Mouse (Mus musculus) neural tube, embryonic 13.5 days (tissue): ENCODE data around the gene Ptprc. TPM values are rescaled to one million over a fixed set of nuclear protein-coding genes. Genes with fewer than 3 reads are reported as not detected.

ENCODE experiments used
- ATAC-seq: fragments of 200-750 bp; cut with Nextera tagmentation; 2 replicates; pipeline ENCODE4 v1.8.0; 2017; ENCODE audit warnings: low read depth, mild to moderate bottlenecking, moderate TSS enrichment, moderate library complexity
- H3K27ac ChIP-seq: fragments of 300-500 bp; sonication (generic); replicated peaks from 2 replicates; pipeline ENCODE4 v1.5.1; 2015; ENCODE audit warnings: moderate library complexity, mild to moderate bottlenecking, inconsistent platforms
- H3K27me3 ChIP-seq: fragments of 300-500 bp; sonication (generic); 2 replicates; pipeline ENCODE4 v1.6.1; 2015; ENCODE audit warnings: mild to moderate bottlenecking, inconsistent platforms
- H3K36me3 ChIP-seq: fragments of 300-500 bp; sonication (generic); 2 replicates; pipeline ENCODE4 v1.6.1; 2015; ENCODE audit warnings: mild to moderate bottlenecking, inconsistent platforms
- H3K4me1 ChIP-seq: fragments of 300-500 bp; sonication (generic); replicated peaks from 2 replicates; pipeline ENCODE4 v1.6.1; 2015; ENCODE audit warnings: inconsistent platforms
- H3K4me2 ChIP-seq: fragments of 300-500 bp; sonication (generic); 2 replicates; pipeline ENCODE4 v1.6.1; 2015; ENCODE audit warnings: inconsistent platforms, mild to moderate bottlenecking, moderate library complexity
- H3K4me3 ChIP-seq: fragments of 300-500 bp; sonication (generic); 2 replicates; pipeline ENCODE4 v1.5.1; 2015; ENCODE audit warnings: mild to moderate bottlenecking, inconsistent platforms
- H3K9ac ChIP-seq: fragments of 300-500 bp; sonication (generic); 2 replicates; pipeline ENCODE4 v1.6.1; 2015; ENCODE audit warnings: moderate library complexity, mild to moderate bottlenecking, inconsistent platforms
- H3K9me3 ChIP-seq: fragments of 300-500 bp; sonication (generic); 2 replicates; pipeline ENCODE4 v1.6.1; 2016; ENCODE audit warnings: inconsistent platforms
- WGBS: fragments of 180-500 bp; shearing (Covaris S2); methylation state at CpG from one replicate; pipeline ENCODE4 v1.1.7; 2015; 5-methylcytosine and 5-hydroxymethylcytosine counted together
- polyA plus RNA-seq: library from polyadenylated mRNA; unstranded; fragments of >200 nt; fragmentation: Nextera tagmentation; extraction: Ambion mirVana; gene quantifications from 2 replicates; pipeline ENCODE4 v1.2.1, GENCODE M21; 2015

Ptprc gene
- polyA plus RNA-seq, 1 experiment from 2014 or later, result 1.2 TPM

DNA sequence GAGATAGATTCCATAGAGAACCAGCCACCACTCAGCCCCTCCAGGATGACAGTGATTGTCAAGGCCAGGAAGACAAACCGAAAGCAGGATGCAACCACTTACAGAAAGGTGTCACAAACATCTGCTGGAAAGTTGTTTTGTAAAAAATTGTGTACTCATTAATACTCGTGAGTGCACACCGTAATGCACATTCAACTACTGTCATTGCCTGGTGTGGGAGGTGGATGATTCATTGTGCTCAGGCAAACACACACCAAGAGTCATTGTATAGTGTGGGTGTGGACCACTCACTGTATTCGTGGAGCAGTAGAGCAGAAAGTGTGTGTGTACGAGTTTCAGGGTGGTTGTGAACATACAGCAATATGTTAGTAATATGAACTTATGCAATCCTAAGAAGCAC lies 31.1 kb downstream of the Ptprc start:
- no peaks in the 10 kb centered on the region for H3K9me3 ChIP-seq
- H3K9ac ChIP-seq, result no peak overlapping the region
- 84% methylated on average over 5 of the region's 5 CpGs for WGBS
- H3K4me3 ChIP-seq, result no peak overlapping the region
- H3K4me1 ChIP-seq, result peaks cover 8% of the 10 kb centered on the region; the same call in 1 of the 2 replicates
- no peak overlapping the region for H3K27ac ChIP-seq
- ATAC-seq, result no peak
- H3K27me3 ChIP-seq, result no peaks in the 10 kb centered on the region
- no peak overlapping the region for H3K4me2 ChIP-seq
- H3K36me3 ChIP-seq, result no peaks in the 10 kb centered on the region

DNA sequence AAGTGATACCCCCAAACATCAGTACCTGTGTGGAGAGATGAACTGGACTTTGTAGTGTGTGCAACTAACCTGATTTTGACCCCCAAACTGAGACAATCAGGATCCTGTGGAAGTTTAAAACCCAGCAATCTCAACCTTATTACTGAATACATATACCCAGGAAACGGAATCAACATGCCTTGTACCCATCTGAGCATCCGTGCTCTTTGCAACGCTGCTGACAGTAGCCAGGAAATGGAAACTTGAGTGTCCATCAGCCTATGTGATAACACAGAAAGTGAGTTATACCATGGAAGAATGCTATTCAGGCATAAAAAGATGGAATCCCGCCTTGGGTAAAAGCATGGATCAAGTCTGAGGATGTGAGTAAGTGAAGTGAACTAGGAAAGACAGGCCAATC lies 34.7 kb downstream of the Ptprc start:
- H3K4me3 ChIP-seq, result no peak overlapping the region
- ATAC-seq, result no peak
- H3K27me3 ChIP-seq, result no peaks in the 10 kb centered on the region
- no peak overlapping the region for H3K27ac ChIP-seq
- peaks cover 7% of the 10 kb centered on the region for H3K4me1 ChIP-seq
- H3K36me3 ChIP-seq, result no peaks in the 10 kb centered on the region
- 85% methylated on average over 4 of the region's 4 CpGs for WGBS
- H3K9me3 ChIP-seq, result no peaks in the 10 kb centered on the region
- no peak overlapping the region for H3K9ac ChIP-seq
- H3K4me2 ChIP-seq, result no peak overlapping the region

DNA sequence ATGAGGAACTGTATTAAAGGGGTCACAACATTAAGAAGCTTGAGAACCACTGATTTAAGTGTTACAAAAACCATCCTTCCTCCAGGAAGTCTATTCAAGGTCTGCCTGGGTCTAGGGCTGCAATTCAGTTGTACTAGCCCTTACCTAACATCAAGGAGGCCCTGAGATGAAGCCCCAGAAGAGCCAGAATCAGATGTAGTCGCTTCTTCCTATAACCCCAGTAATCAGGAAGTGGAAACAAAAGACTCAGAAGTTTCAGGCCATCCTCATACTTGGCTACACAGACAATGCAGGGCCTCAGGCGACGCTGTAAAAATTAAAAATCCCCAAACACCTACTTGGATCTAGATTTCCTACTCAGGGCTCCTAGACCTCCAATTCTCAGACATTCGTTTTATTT lies 37.8 kb downstream of the Ptprc start:
- Histone ChIP-seq H3K9me3 (no peaks in the 10 kb centered on the region), H3K27me3 (no peaks in the 10 kb centered on the region), H3K36me3 (no peaks in the 10 kb centered on the region), H3K9ac (no peak overlapping the region), H3K4me2 (no peak overlapping the region), H3K4me3 (no peak overlapping the region), H3K27ac (no peak overlapping the region), H3K4me1 (peaks cover 16% of the 10 kb centered on the region)
- 91% methylated on average over 4 of the region's 4 CpGs for WGBS
- no peak for ATAC-seq

DNA sequence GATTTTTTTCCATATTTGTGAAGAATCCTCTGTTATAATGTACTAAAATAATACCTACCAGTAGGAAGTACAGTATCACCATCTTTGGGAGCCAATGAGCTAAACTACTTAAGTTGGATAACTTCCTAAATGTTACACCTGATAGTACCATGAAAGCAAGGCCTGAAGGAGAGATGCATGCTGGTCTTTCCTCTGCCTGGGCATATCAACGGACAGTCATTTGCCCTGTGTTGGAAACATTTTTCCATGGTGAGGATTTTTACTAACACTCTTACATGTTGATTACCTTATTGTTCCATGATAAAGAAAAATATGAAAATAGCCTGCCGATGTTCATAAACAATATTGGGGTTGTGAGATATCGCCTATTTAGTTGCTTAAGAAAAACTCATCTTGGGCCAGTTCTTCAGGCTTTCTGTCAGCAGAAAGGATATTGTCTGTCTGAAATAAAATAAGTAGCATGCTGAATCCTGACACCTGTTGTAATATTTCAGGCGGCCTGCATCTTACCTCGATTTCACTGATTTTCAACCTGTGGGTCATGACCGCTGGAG lies 38.4 kb downstream of the Ptprc start:
- no peak for ATAC-seq
- H3K9me3 ChIP-seq, result no peaks in the 10 kb centered on the region
- no peak overlapping the region for H3K4me3 ChIP-seq
- H3K4me1 ChIP-seq, result peaks cover 16% of the 10 kb centered on the region
- H3K36me3 ChIP-seq, result no peaks in the 10 kb centered on the region
- no peak overlapping the region for H3K27ac ChIP-seq
- WGBS, result 95% methylated on average over 6 of the region's 6 CpGs
- no peak overlapping the region for H3K9ac ChIP-seq
- H3K4me2 ChIP-seq, result no peak overlapping the region
- H3K27me3 ChIP-seq, result no peaks in the 10 kb centered on the region

DNA sequence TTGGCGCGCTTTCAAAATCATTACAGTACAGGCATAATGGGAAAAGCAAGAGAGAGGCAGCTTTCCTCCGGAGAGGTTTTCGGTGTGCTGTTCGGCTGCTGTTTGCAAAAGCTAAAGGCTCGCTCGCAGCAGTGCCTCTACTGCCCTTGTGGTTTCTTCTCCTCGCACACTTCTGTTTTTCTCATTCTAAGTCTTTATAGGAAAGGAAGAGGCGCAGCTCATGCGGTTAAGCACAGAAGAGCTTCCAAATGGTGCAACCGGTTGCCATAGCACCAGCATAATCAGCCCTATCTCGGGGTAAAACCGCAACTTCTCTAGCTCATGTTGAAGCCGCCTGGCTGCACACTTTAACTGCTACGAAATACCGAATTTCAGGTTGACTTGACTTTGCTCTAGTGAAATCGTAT lies 39.1 kb downstream of the Ptprc start:
- no peaks in the 10 kb centered on the region for H3K36me3 ChIP-seq
- peak overlapping the region; percentile 57 for H3K27ac ChIP-seq
- no peaks in the 10 kb centered on the region for H3K27me3 ChIP-seq
- H3K4me1 ChIP-seq, result peaks cover 16% of the 10 kb centered on the region
- H3K9me3 ChIP-seq, result no peaks in the 10 kb centered on the region
- peak overlapping the region; percentile 27 for H3K4me3 ChIP-seq
- peak overlapping the region; percentile 27 for H3K9ac ChIP-seq
- 14% methylated on average over 17 of the region's 17 CpGs for WGBS
- ATAC-seq, result peak; percentile 87
- H3K4me2 ChIP-seq, result peak overlapping the region; percentile 51

DNA sequence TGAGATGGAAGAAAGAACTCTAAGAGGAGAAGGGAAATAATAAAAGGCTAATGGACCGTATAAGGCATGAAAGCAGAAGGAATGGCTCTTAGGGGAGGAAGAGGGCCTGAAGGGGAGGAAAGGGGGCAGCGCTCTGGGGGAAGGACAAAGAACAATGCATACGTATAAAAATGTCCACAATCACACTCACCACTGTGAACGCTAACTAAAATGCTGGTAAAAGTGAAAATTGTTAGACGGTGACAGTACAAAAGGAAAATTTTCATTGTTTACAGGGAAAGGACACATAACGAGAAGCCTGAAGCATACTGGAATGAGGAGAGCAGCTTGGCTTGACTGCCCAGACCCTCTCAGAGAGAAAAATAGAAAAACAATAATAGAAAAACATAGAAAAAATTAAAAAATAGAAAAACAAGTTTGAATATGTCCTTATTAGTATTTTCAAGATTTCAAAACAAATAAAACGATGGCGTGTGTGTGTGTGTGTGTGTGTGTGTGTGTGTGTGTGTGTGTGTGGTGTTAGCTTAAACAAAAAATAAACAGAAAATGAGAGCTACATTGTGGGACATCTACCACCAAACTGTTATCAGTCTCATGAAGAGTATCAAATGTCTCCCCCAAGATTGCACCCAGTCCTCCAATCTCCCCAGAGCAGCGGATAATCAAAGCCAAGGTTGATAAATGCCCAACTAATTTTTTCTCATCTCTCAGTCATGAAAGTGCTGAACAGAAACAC lies 39.7 kb downstream of the Ptprc start:
- H3K4me1 ChIP-seq, result peaks cover 16% of the 10 kb centered on the region
- H3K4me2 ChIP-seq, result peak overlapping the region; percentile 51
- no peaks in the 10 kb centered on the region for H3K27me3 ChIP-seq
- peak overlapping the region; percentile 57 for H3K27ac ChIP-seq
- peak; percentile 51 for ATAC-seq
- no peaks in the 10 kb centered on the region for H3K9me3 ChIP-seq
- H3K36me3 ChIP-seq, result no peaks in the 10 kb centered on the region
- H3K4me3 ChIP-seq, result peak overlapping the region; percentile 27
- peak overlapping the region; percentile 27 for H3K9ac ChIP-seq
- WGBS, result 22% methylated on average over 9 of the region's 9 CpGs

DNA sequence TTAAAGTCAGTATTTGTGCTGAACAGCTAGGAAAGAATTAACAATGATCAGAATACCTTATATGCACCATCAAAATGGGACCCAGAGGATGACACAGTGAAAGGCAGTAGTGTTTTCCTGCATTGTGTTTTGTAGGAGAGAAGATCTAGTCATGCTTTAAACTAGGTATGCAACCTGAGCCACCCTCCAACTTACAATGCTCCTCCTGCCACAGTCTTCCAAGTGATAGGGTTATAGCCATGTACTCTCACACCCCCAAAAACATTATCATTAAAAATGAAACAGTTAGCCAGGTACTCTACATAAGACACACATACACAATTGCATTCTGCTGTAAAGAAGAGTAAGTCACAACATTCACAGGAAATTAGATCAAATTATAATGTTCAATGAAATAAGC lies 40.4 kb downstream of the Ptprc start:
- peaks cover 16% of the 10 kb centered on the region for H3K4me1 ChIP-seq
- no peak overlapping the region; the same call in 1 of the 2 replicates for H3K9ac ChIP-seq
- peak overlapping the region; percentile 57 for H3K27ac ChIP-seq
- no peaks in the 10 kb centered on the region for H3K27me3 ChIP-seq
- no peak overlapping the region for H3K4me2 ChIP-seq
- H3K4me3 ChIP-seq, result no peak overlapping the region
- H3K9me3 ChIP-seq, result no peaks in the 10 kb centered on the region
- no peaks in the 10 kb centered on the region for H3K36me3 ChIP-seq
- ATAC-seq, result no peak

DNA sequence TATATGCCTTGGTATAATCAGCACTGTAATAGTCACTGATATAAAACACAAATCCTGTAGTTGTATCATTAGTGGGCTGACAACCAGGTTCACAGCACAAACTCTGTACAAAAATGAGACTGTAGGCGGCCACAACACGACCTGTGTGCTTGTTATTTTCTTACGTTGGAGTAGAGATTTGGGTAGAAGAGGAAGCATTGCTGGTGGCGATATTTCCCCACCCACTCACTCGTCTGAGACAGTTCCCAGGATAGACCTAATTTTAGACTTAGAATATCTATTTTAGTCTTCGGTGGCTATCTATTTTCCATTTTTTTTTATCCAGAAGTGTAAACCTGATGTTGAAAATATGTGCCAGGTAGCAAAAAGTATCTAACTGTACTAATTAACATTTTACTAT lies 41.2 kb downstream of the Ptprc start:
- H3K36me3 ChIP-seq, result no peaks in the 10 kb centered on the region
- peaks cover 16% of the 10 kb centered on the region for H3K4me1 ChIP-seq
- H3K9me3 ChIP-seq, result no peaks in the 10 kb centered on the region
- no peak overlapping the region for H3K9ac ChIP-seq
- H3K27ac ChIP-seq, result no peak overlapping the region
- no peak overlapping the region for H3K4me2 ChIP-seq
- H3K4me3 ChIP-seq, result no peak overlapping the region
- 85% methylated on average over 6 of the region's 6 CpGs for WGBS
- ATAC-seq, result no peak
- H3K27me3 ChIP-seq, result no peaks in the 10 kb centered on the region

DNA sequence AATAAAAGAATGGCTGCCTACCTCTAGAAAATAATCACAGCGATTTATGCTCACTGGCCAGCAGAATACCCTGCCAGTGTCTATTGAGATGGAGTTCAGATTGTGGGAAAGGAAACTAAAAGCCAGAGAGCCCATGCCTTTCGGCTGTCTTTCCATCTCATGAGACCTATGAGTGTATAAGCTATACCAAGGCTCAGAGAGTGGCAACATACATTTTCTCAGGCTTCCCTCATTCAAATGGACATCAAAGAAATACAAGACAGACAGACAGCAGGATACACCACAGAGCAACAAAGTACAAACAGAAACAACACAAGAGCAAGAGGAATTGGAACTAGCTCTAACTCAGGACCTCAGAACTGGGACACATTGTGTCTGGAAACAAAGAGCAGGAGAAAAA lies 43.8 kb downstream of the Ptprc start:
- ATAC-seq, result no peak
- Histone ChIP-seq H3K4me2 (no peak overlapping the region), H3K4me3 (no peak overlapping the region), H3K27ac (no peak overlapping the region), H3K9me3 (no peaks in the 10 kb centered on the region), H3K4me1 (peaks cover 16% of the 10 kb centered on the region), H3K27me3 (no peaks in the 10 kb centered on the region), H3K9ac (no peak overlapping the region), H3K36me3 (no peaks in the 10 kb centered on the region)
- 78% methylated on average over 2 of the region's 2 CpGs for WGBS

DNA sequence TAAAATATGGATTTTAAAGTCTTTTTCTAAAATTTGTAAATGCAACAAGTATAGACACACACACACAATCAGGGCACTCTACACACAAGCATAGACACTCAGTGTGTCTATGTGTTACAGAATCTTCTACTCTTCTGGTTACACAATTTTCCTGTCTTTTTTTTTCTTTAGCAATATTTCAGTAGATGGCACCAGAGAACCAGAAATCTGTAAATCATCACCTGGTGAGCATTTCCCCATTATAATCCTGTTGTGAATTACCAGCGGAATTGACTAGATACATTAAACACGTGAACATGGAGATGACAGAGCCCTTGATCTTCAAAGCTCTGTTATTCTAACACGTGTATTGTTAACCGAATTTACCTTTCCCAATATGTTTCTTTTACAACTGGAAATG lies 45.4 kb downstream of the Ptprc start:
- 50% methylated on average over 4 of the region's 4 CpGs for WGBS

DNA sequence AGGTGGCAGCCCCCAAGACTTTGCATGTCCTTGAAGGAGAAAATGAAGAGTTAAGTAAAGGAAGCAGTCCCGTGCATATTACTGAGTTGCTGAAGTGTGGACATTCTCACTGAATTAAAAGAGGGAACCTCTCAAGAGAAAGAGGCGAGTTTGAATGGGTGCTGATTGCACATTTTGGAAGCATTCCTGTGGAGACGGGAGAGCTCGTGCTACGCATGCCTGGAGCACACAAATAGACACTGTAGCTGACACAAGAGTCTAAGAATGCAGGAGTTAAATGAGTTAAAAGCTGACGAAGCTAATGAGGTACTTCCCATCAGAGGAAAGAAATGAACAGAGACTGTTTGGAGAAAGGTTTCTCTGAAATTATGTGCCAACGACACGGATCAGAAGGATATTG lies 48.7 kb downstream of the Ptprc start:
- no peak overlapping the region for H3K4me2 ChIP-seq

More for the DNA sequence above, 45.4 kb downstream of the Ptprc start:
- Histone ChIP-seq H3K27me3 (no peaks in the 10 kb centered on the region), H3K27ac (no peak overlapping the region), H3K9me3 (no peaks in the 10 kb centered on the region), H3K36me3 (no peaks in the 10 kb centered on the region), H3K4me1 (peaks cover 2% of the 10 kb centered on the region), H3K9ac (no peak overlapping the region), H3K4me2 (no peak overlapping the region), H3K4me3 (no peak overlapping the region)
- ATAC-seq, result no peak

DNA sequence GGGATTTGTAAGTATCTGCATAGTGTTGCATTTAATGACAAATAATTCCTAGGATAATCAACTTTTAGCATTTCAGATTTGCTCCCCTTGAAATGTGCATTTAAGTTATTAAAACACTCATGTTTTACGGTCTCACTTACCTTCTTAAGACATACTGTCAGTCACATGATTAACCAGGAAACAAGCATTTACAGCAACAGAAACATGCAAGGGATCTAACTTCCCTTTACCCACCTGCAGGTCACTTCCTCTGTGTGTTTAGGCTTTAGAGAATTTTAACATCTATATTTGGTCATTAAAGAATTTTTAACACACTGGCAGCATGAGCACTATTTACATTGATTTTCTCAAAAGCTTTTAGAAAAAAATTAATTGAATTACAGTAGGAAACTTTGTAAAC lies 50.2 kb downstream of the Ptprc start:
- WGBS, result 92% methylated on average over 1 of the region's 1 CpGs

More for the DNA sequence above, 48.7 kb downstream of the Ptprc start:
- ATAC-seq, result no peak
- Histone ChIP-seq H3K27ac (no peak overlapping the region), H3K27me3 (no peaks in the 10 kb centered on the region), H3K9me3 (no peaks in the 10 kb centered on the region), H3K36me3 (no peaks in the 10 kb centered on the region), H3K4me1 (no peaks in the 10 kb centered on the region), H3K9ac (no peak overlapping the region), H3K4me3 (no peak overlapping the region)
- WGBS, result 75% methylated on average over 8 of the region's 8 CpGs

DNA sequence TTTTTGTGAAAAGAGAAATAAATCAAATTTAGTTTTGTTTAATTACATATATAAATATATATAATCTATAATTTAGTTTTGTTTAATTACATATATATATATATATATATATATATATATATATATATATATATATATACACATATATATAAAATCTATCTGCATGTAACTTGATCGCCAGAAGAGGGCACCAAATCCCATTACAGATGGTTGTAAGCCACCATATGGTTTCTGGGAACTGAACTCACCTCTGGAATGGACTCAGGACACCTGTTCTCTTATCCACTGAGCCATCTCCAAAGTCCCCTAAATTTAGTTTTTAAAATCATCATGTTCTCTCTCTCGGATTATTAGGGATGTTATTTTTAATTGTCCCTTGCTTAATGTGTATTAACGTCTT lies 51.6 kb downstream of the Ptprc start:
- no peaks in the 10 kb centered on the region for H3K36me3 ChIP-seq
- WGBS, result 45% methylated on average over 3 of the region's 3 CpGs
- H3K27ac ChIP-seq, result no peak overlapping the region
- no peaks in the 10 kb centered on the region for H3K27me3 ChIP-seq
- H3K4me3 ChIP-seq, result no peak overlapping the region
- no peaks in the 10 kb centered on the region for H3K4me1 ChIP-seq
- H3K9ac ChIP-seq, result no peak overlapping the region
- H3K4me2 ChIP-seq, result no peak overlapping the region
- no peak for ATAC-seq
- no peaks in the 10 kb centered on the region for H3K9me3 ChIP-seq

More for the DNA sequence above, 50.2 kb downstream of the Ptprc start:
- Histone ChIP-seq H3K9ac (no peak overlapping the region), H3K4me3 (no peak overlapping the region), H3K9me3 (no peaks in the 10 kb centered on the region), H3K27me3 (no peaks in the 10 kb centered on the region), H3K4me1 (no peaks in the 10 kb centered on the region), H3K36me3 (no peaks in the 10 kb centered on the region), H3K4me2 (no peak overlapping the region), H3K27ac (no peak overlapping the region)
- ATAC-seq, result no peak
